Mouse (Mus musculus): ENCODE measurements around the gene Apobec3.
A peak's percentile ranks its signal among the peaks of the same experiment; 100 is the strongest.
"Not testable (repeated sequence)": the region's sequence is repeated elsewhere in the genome, so short reads cannot be mapped to it uniquely, and the experiment has no call there.

The Apobec3 gene

DNA sequence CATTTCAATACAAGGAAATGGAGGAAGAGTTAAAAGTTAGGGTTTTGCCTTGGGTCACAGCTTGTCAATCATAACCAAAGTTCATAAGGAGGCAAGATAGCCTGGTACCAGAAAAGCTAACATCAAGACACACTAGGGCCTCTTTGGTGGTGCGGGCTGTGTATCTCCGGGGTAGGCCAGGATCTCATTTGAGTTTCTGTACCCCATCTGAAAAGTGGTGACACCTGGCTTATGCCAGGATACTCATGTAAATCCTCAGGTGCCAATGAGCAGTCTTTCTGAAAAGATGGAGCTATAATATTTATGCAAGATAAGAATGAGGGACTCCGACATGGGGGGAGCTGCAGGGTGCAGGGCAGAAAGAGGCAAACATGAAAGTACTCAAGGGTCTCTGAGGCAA, 36.9 kb downstream of the Apobec3 start:
- DNase-seq (ENCODE audit: low spot score in 2 of 2): no peak

DNA sequence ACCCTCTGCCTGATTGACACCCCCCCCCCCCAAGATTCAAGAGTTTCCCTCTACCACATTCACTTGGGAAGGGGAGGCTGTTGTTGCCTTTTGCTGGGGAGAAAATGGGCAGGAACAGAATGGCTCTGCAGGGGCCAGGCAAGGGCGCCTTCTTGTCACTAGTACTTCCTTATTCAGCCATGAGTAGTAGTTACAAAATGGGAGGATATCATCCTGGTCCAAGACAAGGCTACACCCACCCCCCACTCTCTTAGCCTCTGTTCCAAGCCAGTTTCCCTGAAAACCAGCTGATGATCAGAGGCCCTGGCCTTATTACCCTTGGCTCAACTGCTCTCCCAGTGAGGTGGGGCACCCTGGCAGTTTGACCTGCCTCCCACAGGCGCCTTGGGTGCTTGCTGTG, 37.3 kb downstream of the Apobec3 start:
- no peak for DNase-seq (ENCODE audit: low spot score in 2 of 2)

DNA sequence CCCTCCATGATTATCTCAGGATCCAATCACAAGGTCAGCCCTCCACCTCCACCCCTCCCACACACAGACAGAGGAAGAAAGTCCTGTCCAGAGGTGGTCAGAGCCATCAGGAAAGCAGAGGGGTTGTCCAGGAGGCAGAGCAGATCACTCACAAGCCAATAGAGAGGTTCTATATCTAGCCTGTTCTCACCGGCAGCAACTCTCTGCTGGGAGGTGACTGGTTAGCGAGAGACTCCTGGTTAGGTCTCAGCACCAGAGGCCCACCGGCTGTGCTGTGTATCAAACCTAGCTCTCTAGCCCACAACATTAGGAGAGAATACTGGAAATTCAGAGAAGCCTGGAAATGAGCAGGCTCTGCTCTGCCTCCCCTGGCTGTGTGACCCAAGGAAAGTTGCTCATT, 38.3 kb downstream of the Apobec3 start:
- DNase-seq (ENCODE audit: low spot score in 2 of 2): no peak

DNA sequence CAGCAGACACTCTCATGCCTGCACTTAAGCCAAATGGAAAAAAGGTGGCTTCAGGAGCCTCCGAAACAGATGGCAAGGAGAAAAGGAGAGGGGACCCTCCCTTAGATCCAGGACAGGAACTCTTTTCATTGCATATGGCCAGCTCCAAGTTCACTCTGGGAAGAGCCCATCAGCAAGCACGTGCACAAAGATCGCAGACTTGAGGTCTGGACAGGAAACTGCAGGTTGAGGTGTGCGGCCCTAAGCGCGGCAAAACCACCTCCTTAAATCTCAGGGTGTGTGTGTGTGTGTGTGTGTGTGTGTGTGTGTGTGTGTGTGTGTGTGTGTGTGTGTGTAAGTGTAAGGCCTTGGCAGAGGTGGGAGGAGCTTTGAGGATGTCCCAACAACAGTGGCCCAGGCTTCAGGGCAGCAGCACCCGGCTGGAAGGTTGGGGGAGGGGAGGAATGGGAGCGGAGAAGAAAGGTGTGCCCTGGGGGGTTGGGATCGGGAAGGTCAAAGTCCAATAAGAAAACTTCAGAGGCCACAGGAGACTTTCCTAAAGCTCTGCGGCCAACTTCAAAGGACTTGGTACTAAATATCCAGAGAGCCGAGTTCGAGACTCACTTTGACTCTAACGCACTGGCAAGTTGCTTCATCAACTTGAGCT, 40.2 kb downstream of the Apobec3 start:
- no peak for DNase-seq (ENCODE audit: low spot score in 2 of 2)

DNA sequence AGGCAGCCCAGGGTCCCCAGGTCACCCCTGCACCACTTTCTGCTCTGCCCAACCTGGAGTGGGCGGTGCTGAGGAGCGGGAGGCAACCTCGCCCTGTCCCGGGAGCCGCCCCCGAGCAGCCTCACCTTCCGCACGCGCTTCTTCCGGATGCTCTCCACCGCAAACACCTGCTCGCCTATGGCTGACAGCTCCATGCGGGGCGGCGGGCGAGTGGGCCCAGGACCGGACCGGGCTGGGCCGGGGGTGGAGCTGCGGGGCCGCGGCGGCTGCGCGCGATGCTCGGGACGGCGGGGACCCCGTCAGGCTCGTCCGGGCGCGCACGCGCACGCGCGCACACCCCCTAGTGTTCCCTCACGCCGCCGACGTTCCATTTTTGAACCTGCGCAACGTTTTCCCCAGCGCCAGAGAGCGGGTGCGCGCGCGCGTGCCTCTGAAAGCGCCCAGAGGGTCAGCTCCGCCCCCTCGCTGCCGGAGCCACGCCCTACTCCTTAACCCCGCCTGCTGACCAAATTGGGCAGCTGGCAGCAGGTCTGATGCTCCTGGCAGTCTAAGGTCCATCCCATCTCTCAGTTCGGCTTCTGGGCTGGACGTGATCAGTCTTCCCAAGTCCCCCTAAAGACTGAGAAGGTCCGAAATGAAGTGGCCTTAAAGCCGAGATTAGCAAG, 41.0 kb downstream of the Apobec3 start:
- peak; percentile 60 to 80 for DNase-seq (ENCODE audit: low spot score in 2 of 2)

DNA sequence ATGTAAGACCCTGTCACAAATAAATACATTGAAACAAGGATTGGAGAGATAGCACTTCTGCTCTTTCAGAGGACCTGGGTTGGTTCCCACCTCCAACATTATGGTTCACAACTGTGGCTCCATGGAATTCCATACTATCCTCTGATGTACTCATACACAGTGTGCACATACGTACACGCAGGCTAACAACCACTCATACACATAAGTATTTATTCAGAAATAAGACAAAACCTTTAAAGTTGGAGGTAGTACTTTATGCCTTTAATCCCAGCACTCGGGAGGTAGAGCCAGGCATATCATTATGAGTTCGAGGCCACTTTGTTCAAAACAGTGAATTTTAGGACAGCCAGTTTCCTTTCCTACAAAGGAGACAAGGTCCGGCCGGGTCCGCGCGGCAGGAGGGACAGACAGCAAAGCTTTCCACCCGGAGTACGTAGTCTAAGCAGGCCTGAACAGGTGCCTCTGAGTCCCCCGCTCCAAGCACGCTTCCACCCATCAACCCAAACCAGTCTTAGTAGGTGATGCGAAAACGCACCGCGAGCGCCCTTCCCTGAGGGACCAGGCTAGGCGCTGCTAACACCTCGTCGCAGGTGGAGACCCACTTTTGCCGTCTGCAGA, 41.7 kb downstream of the Apobec3 start:
- DNase-seq (ENCODE audit: low spot score in 2 of 2): no peak

DNA sequence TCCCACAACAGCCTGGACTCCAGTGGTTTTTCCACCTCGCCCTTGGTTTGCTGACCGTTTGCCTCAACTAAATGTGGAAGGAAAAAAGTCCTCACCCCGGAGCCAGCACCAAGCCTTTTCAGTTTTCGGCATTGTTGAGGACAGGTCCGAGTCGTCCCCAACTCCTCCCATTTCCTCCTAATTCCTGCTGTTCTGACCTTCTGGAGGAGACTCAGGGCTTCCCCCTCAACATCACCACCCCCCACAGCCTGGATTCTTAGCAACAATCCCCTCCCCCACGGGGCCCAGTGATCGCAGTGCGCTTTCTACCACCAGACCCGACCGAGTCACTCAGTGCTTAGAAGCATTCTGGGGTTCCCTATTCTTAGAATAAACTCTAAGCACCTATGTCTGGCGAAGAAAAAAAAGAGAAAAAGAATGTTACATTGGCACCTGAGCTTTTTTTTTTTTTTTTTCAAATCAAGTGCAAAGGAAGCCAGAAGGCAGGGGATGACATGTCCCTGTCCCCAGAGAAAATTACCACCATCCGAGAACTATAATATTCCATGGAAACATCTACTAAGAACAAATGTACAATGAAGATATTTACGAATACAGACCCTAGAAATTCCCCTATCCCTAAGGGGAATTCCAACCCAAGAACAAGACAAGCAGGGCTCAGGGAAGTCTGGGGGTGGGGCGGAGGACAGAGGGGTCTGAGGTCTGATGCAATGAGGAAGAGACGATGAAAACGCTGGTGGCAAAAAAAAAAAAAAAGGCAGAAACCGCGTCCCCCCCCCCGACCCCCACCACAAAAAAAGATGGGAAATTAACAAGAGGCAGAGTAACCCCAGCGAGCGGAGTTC, 42.4 kb downstream of the Apobec3 start:
- no peak for DNase-seq (ENCODE audit: low spot score in 2 of 2)

DNA sequence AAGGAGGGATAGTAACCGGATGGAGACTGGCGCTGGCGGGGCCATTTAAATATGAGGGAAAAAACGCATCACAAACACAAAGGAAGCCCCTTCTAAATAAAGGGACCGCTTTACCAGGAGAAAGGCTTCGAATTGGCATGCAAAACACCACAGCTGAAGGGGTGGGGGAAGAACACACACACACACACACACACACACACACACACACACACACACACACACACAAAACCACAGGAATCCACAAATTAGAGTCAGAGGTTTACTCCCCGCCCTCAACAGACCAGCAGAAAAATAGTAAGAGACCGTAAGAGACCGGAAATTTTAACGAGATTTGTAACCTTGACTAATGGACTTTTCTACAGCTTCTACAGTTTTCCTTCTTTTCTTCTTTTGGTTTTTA, 43.3 kb downstream of the Apobec3 start:
- DNase-seq (ENCODE audit: low spot score in 2 of 2): no peak

DNA sequence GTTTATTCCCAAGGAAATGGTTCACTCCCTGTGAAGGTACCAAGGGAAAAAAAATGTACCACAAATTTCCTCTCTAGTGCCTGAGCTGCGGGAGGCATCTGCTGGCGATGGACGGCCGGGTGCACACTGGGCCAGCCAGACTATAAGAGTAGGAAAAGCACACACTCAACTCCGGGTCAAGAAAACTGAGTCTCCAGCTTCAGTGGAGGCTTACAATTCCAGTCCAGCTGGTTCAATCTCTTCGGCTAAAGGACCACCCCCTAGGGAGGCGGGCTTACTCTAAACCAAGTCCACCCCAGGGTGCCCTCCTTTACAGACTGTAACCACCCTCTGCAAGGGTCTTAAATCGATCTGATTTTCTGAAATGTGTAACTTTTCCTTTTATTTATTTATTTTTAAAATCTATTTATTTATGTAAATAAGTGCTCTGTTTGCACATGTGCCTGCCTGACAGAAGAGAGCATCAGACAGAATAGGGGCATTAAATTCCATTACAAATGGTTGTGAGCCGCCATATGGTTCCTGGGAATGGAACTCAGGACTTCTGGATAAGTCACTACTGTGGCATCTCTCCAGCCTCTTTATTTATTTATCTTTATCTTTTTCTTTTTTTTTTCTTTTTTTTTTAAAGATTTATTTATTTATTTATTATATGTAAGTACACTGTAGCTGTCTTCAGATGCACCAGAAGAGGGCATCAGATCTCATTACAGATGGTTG, 44.4 kb downstream of the Apobec3 start:
- no peak for DNase-seq (ENCODE audit: low spot score in 2 of 2)

DNA sequence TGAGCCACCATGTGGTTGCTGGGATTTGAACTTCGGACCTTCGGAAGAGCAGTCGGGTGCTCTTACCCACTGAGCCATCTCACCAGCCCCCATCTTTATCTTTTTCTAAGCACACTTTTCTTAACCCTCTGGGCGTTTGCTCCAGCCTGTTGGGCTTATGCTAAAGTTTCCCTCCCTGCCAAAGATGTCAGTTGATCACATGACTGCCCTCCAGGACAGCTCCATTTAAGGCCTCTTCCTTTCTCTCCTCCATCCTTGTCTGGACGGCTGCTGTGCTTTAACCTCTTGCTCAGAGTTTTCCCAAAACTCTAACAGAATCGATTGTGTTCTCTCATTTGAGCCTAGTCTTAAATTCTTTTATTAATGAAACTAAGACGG, 44.9 kb downstream of the Apobec3 start:
- no peak for DNase-seq (ENCODE audit: low spot score in 2 of 2)

DNA sequence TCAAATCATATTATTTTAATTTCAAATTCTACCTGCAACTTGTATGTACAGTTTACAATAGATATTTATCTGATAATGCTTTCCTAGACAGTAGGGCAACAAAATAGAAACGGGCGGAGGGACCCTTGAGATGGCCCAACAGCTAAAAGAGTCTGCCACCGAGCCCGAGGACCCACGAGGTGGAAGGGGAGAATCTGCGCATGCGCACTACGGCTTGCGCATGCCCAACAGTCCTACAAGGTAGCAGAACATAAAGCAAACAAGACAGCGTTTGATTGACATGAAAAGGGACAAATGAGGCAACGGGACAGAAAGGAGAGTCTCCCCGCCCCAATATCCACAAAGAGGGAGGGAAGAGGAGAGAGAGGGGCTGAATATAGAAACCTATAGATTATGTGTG, 47.6 kb downstream of the Apobec3 start:
- no peak for DNase-seq (ENCODE audit: low spot score in 2 of 2)

DNA sequence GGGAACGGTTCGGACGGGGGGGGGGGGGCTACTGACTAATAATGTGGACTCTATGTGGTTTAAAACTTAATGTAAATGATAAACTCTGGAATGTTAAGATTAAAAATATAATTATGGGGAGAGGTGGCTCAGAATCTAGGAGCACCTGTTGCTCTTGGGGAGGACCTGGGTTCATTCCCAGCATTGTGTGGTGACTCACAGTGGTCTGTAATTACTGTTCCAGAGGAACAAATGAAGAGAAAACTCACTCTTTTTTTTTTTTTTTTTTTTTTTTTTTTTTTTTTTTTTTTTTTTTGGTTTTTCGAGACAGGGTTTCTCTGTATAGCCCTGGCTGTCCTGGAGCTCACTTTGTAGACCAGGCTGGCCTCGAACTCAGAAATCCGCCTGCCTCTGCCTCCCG, 48.0 kb downstream of the Apobec3 start:
- not testable (repeated sequence) for DNase-seq (ENCODE audit: low spot score in 2 of 2)

DNA sequence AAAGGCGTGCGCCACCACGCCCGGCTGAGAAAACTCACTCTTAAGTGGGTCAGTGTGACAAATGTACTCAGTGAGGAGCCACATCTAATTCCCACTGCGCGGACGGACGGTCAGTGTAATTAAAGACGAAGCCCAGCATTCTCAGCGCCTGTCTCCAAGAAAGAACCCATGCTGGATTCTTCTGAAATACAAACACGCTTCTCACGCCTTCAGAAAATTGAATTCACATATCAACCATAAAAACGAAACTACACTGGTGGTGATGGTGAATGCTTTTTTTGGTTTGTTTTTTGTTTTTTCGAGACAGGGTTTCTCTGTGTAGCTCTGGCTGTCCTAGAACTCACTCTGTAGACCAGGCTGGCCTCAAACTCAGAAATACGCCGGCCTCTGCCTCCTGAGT, 48.5 kb downstream of the Apobec3 start:
- DNase-seq (ENCODE audit: low spot score in 2 of 2): no peak

DNA sequence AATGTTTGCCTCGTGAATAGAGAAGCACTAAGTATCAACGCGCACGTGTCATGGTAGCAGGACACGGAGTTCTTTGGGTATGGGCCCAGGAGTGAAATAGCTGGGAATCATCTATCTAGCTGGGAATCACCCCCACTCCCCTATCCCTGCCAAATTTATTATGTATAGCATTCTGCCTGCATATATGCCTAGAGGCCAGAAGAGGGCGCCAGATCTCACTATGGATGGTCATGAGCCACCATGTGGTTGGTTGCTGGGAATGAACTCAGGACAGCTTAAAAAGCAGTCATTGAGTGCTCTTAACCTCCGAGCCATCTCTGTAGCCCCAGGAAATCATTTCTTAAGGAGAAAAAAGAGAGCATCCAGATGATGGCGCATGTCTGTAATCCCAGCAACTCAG, 49.5 kb downstream of the Apobec3 start:
- peak in 1 of 2 experiments; percentile 41 for DNase-seq (ENCODE audit: low spot score in 2 of 2)

DNA sequence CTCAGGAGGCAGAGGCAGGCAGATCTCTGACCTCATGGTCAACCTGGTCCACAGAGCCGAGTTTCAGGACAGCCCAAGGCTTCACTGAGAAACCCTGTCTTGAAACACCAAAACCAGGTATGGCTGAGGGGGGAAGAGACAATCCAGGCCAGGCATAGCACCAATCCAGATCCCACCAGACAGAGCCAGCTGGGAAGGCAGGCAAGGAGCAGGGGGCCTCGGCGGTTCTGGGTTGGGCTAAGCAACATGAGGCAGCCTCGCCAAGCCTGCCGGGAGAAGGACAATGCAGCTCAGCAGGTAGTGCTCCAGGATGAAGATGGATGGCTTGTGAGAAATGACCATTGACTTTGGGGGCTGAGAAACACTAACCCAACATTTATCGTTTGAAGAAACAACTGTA, 51.1 kb downstream of the Apobec3 start:
- no peak for DNase-seq (ENCODE audit: low spot score in 2 of 2)

DNA sequence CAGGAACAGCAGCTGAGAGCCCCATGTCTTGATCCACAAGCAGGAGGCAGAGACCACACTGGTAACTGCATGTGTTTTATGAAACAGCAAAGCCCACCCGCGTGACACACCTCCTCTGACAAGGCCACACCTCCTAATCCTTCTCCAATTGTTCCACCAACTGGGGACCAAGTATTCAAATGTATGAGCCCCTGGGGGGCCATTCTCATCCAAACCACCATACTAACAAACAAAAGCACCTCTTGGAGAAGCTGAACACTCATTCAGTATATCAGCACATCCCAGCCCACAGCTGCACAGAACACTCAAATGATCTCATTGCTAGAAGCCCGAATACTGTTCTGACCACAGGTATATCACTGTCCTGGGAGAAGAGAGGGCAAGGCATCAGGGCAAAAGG, 52.1 kb downstream of the Apobec3 start:
- DNase-seq (ENCODE audit: low spot score in 2 of 2): no peak

DNA sequence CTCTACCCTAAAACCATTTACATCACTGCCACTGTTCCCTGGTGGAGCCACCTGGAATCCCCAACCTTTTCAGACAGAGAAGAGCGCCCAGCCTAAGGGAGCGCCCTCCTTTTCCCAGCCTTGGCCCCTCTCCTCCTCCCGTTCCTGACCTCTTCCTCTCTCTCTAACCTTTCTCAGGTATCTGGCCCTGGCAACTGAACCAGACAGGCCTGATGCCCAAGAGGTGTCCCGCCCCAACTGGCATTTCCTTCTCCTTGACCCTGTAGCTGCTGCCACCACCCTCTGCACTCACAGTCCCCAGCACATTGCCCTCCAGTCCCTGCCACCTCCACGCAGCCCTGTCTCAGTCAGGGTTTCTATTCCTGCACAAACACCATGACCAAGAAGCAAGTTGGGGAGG, 53.5 kb downstream of the Apobec3 start:
- no peak for DNase-seq (ENCODE audit: low spot score in 2 of 2)

DNA sequence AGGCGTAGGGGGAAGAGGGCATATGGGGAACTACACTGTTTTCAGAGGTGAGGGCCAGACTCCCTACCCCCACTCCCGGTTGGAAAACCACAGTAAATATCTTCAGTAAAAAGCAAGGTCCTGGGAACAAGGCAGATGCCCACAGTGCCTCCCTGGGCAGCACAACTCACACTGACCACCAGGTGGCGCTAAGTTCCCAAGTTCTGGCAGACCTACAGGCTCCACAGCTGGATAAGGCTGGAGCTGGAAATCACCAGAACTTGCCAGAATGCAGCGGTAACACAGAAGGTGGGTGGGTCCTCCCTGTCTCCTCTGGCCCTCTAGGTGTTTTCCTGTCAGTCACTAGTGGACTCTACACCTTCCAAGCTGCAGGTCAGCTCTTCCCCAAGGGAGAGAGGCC, 54.6 kb downstream of the Apobec3 start:
- DNase-seq (ENCODE audit: low spot score in 2 of 2): peak; percentile 87 to 89

DNA sequence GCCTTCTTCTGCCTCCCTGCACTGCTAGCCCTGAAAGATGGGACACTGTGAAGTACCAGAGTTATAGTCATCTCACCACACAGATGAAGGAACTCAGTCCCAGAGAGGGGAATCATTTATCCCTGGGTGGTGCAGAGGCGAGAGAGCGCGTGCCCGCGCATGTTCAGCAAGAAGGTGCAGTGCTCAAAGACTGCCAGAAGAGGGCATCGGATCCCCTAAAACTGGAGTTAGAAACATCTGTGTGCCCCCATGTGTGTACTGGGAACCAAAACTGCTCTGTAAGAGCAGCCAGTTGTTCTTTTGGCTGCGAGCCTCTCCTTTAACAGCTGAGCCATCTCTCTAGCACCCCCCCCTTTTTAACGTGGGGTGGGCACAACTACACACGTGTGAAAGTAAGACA, 55.3 kb downstream of the Apobec3 start:
- peak in 1 of 2 experiments; percentile 34 for DNase-seq (ENCODE audit: low spot score in 2 of 2)

DNA sequence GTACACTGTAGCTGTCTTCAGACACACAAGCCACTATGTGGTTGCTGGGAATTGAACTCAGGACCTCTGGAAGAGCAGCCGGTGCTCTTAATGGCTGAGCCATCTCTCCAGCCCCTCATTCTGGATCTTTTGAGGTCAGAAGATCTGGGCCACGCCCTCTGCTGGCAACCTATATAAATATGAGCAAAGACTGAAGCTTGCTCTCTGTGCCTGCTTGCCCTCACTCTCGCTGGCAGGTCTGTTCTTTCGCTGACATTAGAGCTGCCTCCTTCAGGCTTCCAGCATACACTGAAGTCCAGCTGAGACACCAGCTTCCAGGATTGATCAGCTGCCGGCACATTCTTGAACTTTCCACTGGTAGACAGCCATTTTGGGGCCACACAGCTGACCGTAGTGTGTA, 56.2 kb downstream of the Apobec3 start:
- no peak for DNase-seq (ENCODE audit: low spot score in 2 of 2)

DNA sequence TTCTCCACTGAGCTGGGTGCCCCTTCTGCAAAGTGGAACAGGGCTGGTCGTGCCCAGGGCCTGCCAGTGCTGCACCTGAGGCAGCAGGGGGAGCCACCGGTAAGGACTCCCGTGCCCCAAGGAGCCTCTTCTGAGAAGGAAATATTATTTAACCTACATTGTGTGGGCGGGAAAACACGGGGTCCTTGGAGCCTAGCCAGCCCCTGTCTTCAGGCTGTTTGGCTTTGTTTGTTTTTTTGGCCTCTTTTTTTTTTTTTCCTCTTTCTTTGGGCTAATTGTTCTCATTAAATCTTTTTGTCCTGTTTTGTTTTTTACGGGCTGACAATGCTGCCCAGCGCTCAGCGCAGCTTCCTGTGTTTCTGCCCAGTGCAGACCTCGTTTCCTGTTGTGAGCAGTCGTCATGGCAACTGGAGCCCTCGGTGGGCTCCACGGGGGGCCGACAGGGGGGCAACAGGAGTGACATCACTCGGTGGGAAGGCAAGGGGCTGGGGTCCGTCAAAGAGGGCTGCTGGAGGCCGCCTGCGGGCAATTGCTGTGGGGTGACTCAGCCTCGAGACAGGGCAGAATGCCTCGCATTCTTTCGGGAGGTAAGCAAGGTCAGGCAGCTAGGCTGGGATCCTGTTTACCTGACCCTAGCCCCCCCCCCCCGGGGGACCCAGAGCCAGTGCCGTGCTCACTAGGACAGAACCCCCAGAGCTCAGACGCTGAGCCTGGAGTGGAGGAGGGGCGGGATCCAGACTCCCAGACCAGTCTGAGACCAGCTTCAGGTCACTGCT, 59.0 kb downstream of the Apobec3 start:
- DNase-seq (ENCODE audit: low spot score in 2 of 2): peak in 1 of 2 experiments; percentile 52

Measured in cerebellum, postnatal 4 days (tissue).